Mouse (Mus musculus) hindbrain, embryonic 14.5 days (tissue): Measurements from ENCODE around the gene Olfr1087. TPM values are rescaled to one million over a fixed set of nuclear protein-coding genes. Genes with fewer than 3 reads are reported as not detected.
"Not testable (repeated sequence)": the region's sequence is repeated elsewhere in the genome, so short reads cannot be mapped to it uniquely, and the experiment has no call there.

Experiments
- ATAC-seq: fragments of 200-750 bp; cut with Nextera tagmentation; 2 replicates; pipeline ENCODE4 v1.8.0; 2017; ENCODE audit warnings: moderate number of reproducible peaks, mild to moderate bottlenecking, moderate TSS enrichment, moderate library complexity; ENCODE audit not compliant: low FRiP score
- DNase-seq: peaks from one replicate; pipeline ENCODE4 v3.0.0-alpha.2; 2015; ENCODE audit warnings: low spot score
- H3K27ac ChIP-seq: fragments of 300-500 bp; sonication (generic); 2 replicates; pipeline ENCODE4 v1.5.1; 2014; ENCODE audit warnings: mild to moderate bottlenecking, moderate library complexity
- H3K27me3 ChIP-seq: fragments of 300-500 bp; sonication (generic); 2 replicates; pipeline ENCODE4 v1.6.1; 2014; ENCODE audit warnings: mild to moderate bottlenecking, low read length, mixed read lengths; ENCODE audit not compliant: control insufficient read depth, insufficient read depth
- H3K36me3 ChIP-seq: fragments of 300-500 bp; sonication (generic); replicated peaks from 2 replicates; pipeline ENCODE4 v1.6.1; 2014; ENCODE audit not compliant: control insufficient read depth, insufficient read depth
- H3K4me1 ChIP-seq: fragments of 300-500 bp; sonication (generic); replicated peaks from 2 replicates; pipeline ENCODE4 v1.6.1; 2014; ENCODE audit warnings: antibody characterized with exemption, low read length, mixed read lengths; ENCODE audit not compliant: control insufficient read depth, insufficient read depth
- H3K4me2 ChIP-seq: fragments of 300-500 bp; sonication (generic); replicated peaks from 2 replicates; pipeline ENCODE4 v1.6.1; 2014; ENCODE audit warnings: mild to moderate bottlenecking, moderate library complexity
- H3K4me3 ChIP-seq: fragments of 300-500 bp; sonication (generic); replicated peaks from 2 replicates; pipeline ENCODE4 v1.5.1; 2014; ENCODE audit warnings: mild to moderate bottlenecking, low read length
- H3K9ac ChIP-seq: fragments of 300-500 bp; sonication (generic); 2 replicates; pipeline ENCODE4 v1.6.1; 2014
- H3K9me3 ChIP-seq: fragments of 300-500 bp; sonication (generic); 2 replicates; pipeline ENCODE4 v1.6.1; 2016; ENCODE audit warnings: low read length; ENCODE audit not compliant: control insufficient read depth
- WGBS: fragments of 180-500 bp; shearing (Covaris S2); extraction: QIAGEN DNeasy Blood & Tissue Kit; methylation state at CpG from one replicate; pipeline ENCODE4 v1.1.7; 2014; 5-methylcytosine and 5-hydroxymethylcytosine counted together
- polyA plus RNA-seq: library from polyadenylated mRNA; unstranded; fragments of >200 nt; fragmentation: Nextera tagmentation; extraction: Ambion mirVana; gene quantifications from 2 replicates; pipeline ENCODE4 v1.2.1, GENCODE M21; 2014

Gene Olfr1087
- not detected in 2 replicates for polyA plus RNA-seq

GRCm38 (mm10) chr2:86698295-86698694 lies at the start of gene Olfr1087:
TSS of gene Olfr1087 (minus strand) at chr2:86698395.
- Histone ChIP-seq H3K4me2 (no peak within 1 kb of the TSS), H3K4me1 (no peaks in the 10 kb centered on the region), H3K4me3 (no peak within 1 kb of the TSS), H3K27ac (no peak within 1 kb of the TSS), H3K36me3 (no peaks in the 10 kb centered on the region), H3K9ac (no peak within 1 kb of the TSS), H3K9me3 (no peaks in the 10 kb centered on the region), H3K27me3 (no peaks in the 10 kb centered on the region)
- no peak for DNase-seq
- no peak for ATAC-seq

- Histone ChIP-seq H3K4me3 (no peak within 1 kb of the TSS), H3K4me2 (no peak within 1 kb of the TSS), H3K9ac (no peak within 1 kb of the TSS), H3K4me1 (no peaks in the 10 kb centered on the region), H3K27me3 (no peaks in the 10 kb centered on the region), H3K27ac (no peak within 1 kb of the TSS), H3K36me3 (no peaks in the 10 kb centered on the region), H3K9me3 (no peaks in the 10 kb centered on the region)
- DNase-seq (no peak), ATAC-seq (no peak)
These were observed 35.4 kb upstream of the Olfr1087 start, which contains the start of gene Olfr1089 for GRCm38 (mm10) chr2:86733601-86734000. TSS of gene Olfr1089 (minus strand) at chr2:86733701.

- no peaks in the 10 kb centered on the region for H3K9me3 ChIP-seq
- no peak for ATAC-seq
- WGBS: 88% methylated on average over 2 of the region's 2 CpGs
These were observed 18.2 kb downstream of the Olfr1087 start, which contains the start of gene Olfr1086 for GRCm38 (mm10) chr2:86679992-86680391. TSS of gene Olfr1086 (minus strand) at chr2:86680092.

GRCm38 (mm10) chr2:86661919-86662318 lies 36.3 kb downstream of the Olfr1087 start, which contains the start of gene Olfr1085:
TSS of gene Olfr1085 (minus strand) at chr2:86662019.
- 26% methylated on average over 1 of the region's 1 CpGs for WGBS
- H3K27ac ChIP-seq: no peak within 1 kb of the TSS
- no peak within 1 kb of the TSS for H3K4me3 ChIP-seq
- DNase-seq (no peak), ATAC-seq (no peak)
- no peaks in the 10 kb centered on the region for H3K36me3 ChIP-seq
- H3K4me1 ChIP-seq: no peaks in the 10 kb centered on the region
- no peaks in the 10 kb centered on the region for H3K9me3 ChIP-seq
- no peak within 1 kb of the TSS for H3K9ac ChIP-seq
- no peak within 1 kb of the TSS for H3K4me2 ChIP-seq
- no peaks in the 10 kb centered on the region for H3K27me3 ChIP-seq

More at GRCm38 (mm10) chr2:86679992-86680391, 18.2 kb downstream of the Olfr1087 start, which contains the start of gene Olfr1086:
- Histone ChIP-seq H3K36me3 (no peaks in the 10 kb centered on the region), H3K9ac (no peak within 1 kb of the TSS), H3K4me2 (no peak within 1 kb of the TSS), H3K4me3 (no peak within 1 kb of the TSS), H3K27me3 (no peaks in the 10 kb centered on the region), H3K4me1 (no peaks in the 10 kb centered on the region), H3K27ac (no peak within 1 kb of the TSS)
- no peak for DNase-seq

GRCm38 (mm10) chr2:86639625-86640024 lies 58.6 kb downstream of the Olfr1087 start, which contains the start of gene Olfr1084:
TSS of gene Olfr1084 (minus strand) at chr2:86639725.
- not testable (repeated sequence) for H3K4me2 ChIP-seq, H3K27me3 ChIP-seq, H3K36me3 ChIP-seq, H3K27ac ChIP-seq, H3K4me1 ChIP-seq, H3K4me3 ChIP-seq, ATAC-seq, DNase-seq, H3K9ac ChIP-seq, H3K9me3 ChIP-seq
- 100% methylated on average over 1 of the region's 1 CpGs for WGBS

Other genes with a start within 250 kb of the Olfr1087 start
- not detected in 2 replicates for gene Olfr1065, start 247.8 kb downstream of the Olfr1087 start, polyA plus RNA-seq
- gene Olfr1066, start 242.1 kb downstream of the Olfr1087 start, polyA plus RNA-seq: not detected in 2 replicates
- gene Olfr228, start 211.0 kb downstream of the Olfr1087 start, polyA plus RNA-seq: not detected in 2 replicates
- gene Olfr1076, start 189.9 kb downstream of the Olfr1087 start, polyA plus RNA-seq: not detected in 2 replicates
- not detected in 2 replicates for gene Olfr1079, start 155.9 kb downstream of the Olfr1087 start, polyA plus RNA-seq
- gene Olfr1080, start 140.2 kb downstream of the Olfr1087 start, polyA plus RNA-seq: not detected in 2 replicates
- gene Olfr1082, start 99.4 kb downstream of the Olfr1087 start, polyA plus RNA-seq: not detected in 2 replicates
- not detected in 2 replicates for gene Olfr1084, start 58.7 kb downstream of the Olfr1087 start, polyA plus RNA-seq
- not detected in 2 replicates for gene Olfr1085, start 36.4 kb downstream of the Olfr1087 start, polyA plus RNA-seq
- gene Olfr1086, start 18.3 kb downstream of the Olfr1087 start, polyA plus RNA-seq: not detected in 2 replicates
- gene Olfr1089, start 35.3 kb upstream of the Olfr1087 start, polyA plus RNA-seq: not detected in 2 replicates
- not detected in 2 replicates for gene Olfr1090, start 60.6 kb upstream of the Olfr1087 start, polyA plus RNA-seq
- not detected in 2 replicates for gene Olfr1093, start 84.1 kb upstream of the Olfr1087 start, polyA plus RNA-seq
- not detected in 2 replicates for gene Olfr141, start 111.6 kb upstream of the Olfr1087 start, polyA plus RNA-seq
- not detected in 2 replicates for gene Olfr1094, start 126.3 kb upstream of the Olfr1087 start, polyA plus RNA-seq
- gene Olfr1095, start 153.3 kb upstream of the Olfr1087 start, polyA plus RNA-seq: not detected in 2 replicates
- not detected in 2 replicates for gene Gm13723, start 176.4 kb upstream of the Olfr1087 start, polyA plus RNA-seq
- gene Olfr1097, start 193.8 kb upstream of the Olfr1087 start, polyA plus RNA-seq: not detected in 2 replicates
- not detected in 2 replicates for gene Olfr1098, start 226.2 kb upstream of the Olfr1087 start, polyA plus RNA-seq